24 mouse cellular contexts compared by ENCODE assay signal in genomic region chr8:115537761-115538160, GRCm38 (mm10).
DNase-seq lines count a peak whose midpoint lies in the region; ATAC-seq and TF ChIP-seq lines count a peak whose summit lies in the region.
"Had no signal": no experiment of that assay in that cellular context is flagged by ENCODE, and none has a peak within 500 bp of the region (broad histone marks: within the 10 kb centered on the region; RNA-seq: fewer than 3 reads in every experiment).

No protein-coding gene starts in this region.

- peaks cover 18% of the 10 kb centered on the region for H3K4me1 ChIP-seq in forebrain, embryonic 13.5 days
- H3K4me1 ChIP-seq in forebrain, embryonic 10.5 days = peaks cover 13% of the 10 kb centered on the region
- H3K4me1 ChIP-seq in forebrain, embryonic 15.5 days = peaks cover 13% of the 10 kb centered on the region
- H3K4me1 ChIP-seq in forebrain, embryonic 11.5 days (replicated peaks; ENCODE audit: control insufficient read depth, insufficient read depth, low read length) = no peaks in the 10 kb centered on the region
- H3K4me1 ChIP-seq in liver, adult 2 months (ENCODE audit: control insufficient read depth, insufficient read depth, low read length) = peaks cover 3% of the 10 kb centered on the region; the same call in 1 of the 2 replicates
- peaks cover 9% of the 10 kb centered on the region for H3K4me1 ChIP-seq in liver, embryonic 11.5 days (replicated peaks; ENCODE audit: control insufficient read depth, insufficient read depth, low read length)

- no peak for DNase-seq in forebrain, embryonic 10.5 days (ENCODE audit: extremely low spot score, low spot score)
- DNase-seq in forebrain, embryonic 11.5 days (ENCODE audit: low spot score) = no peak
- no peak for DNase-seq in liver, adult 2 months (ENCODE audit: extremely low read depth, low read depth, low spot score)
- no peak for DNase-seq in liver, embryonic 11.5 days (ENCODE audit: low spot score)
- DNase-seq in brain, embryonic 14.5 days (ENCODE audit: low read depth) = peak; percentile 70
- no peak for DNase-seq in embryo, embryonic 10 days (ENCODE audit: low spot score)
- DNase-seq: adrenal gland, adult 8-10 months; adrenal gland, postnatal 14 days; adrenal gland, postnatal 36 days; B cell, adult 2 months; cerebellum, adult 11 months; cerebellum, adult 18-20 months; cerebellum, adult 8-10 months; cerebellum, adult 9-11 months; cerebellum, postnatal 14 days; cerebellum, postnatal 36 days had no signal

- no peaks in the 10 kb centered on the region for H3K79me2 ChIP-seq in liver, adult 2 months (ENCODE audit: control insufficient read depth, insufficient read depth, low read length)

- ATAC-seq in forebrain, embryonic 13.5 days = peak; percentile 24; the same call in 1 of the 2 replicates
- ATAC-seq in forebrain, embryonic 15.5 days (replicated peaks) = 0 out of 2 replicates have a peak, but pooled peaks have one; percentile 48
- no peak for ATAC-seq in forebrain, embryonic 11.5 days (replicated peaks; ENCODE audit: low FRiP score)
- ATAC-seq in liver, embryonic 11.5 days (replicated peaks; ENCODE audit: low FRiP score) = no peak
- ATAC-seq: activated CD4-positive, CD25-positive, alpha-beta regulatory T cell, adult 4 months; CD4-positive, CD25-positive, alpha-beta regulatory T cell, adult 4 months had no signal

- no peaks in the 10 kb centered on the region for H3K27me3 ChIP-seq in forebrain, embryonic 13.5 days
- no peaks in the 10 kb centered on the region for H3K27me3 ChIP-seq in forebrain, embryonic 10.5 days (ENCODE audit: poor library complexity, severe bottlenecking)
- no peaks in the 10 kb centered on the region for H3K27me3 ChIP-seq in forebrain, embryonic 15.5 days
- no peaks in the 10 kb centered on the region for H3K27me3 ChIP-seq in forebrain, embryonic 11.5 days (ENCODE audit: control insufficient read depth, insufficient read depth, low read length)
- no peaks in the 10 kb centered on the region for H3K27me3 ChIP-seq in liver, adult 2 months (ENCODE audit: control insufficient read depth, insufficient read depth, low read length)
- no peaks in the 10 kb centered on the region for H3K27me3 ChIP-seq in liver, embryonic 11.5 days (replicated peaks; ENCODE audit: control insufficient read depth, insufficient read depth, low read length)
- H3K27me3 ChIP-seq: embryonic facial prominence, embryonic 12.5 days; Patski had no signal

- no peak overlapping the region for H3K4me2 ChIP-seq in forebrain, embryonic 13.5 days
- no peak overlapping the region for H3K4me2 ChIP-seq in forebrain, embryonic 15.5 days (replicated peaks)
- no peak overlapping the region for H3K4me2 ChIP-seq in forebrain, embryonic 11.5 days (ENCODE audit: low read depth, low read length, severe bottlenecking)
- no peak overlapping the region for H3K4me2 ChIP-seq in liver, embryonic 11.5 days
- H3K4me2 ChIP-seq: embryonic facial prominence, embryonic 12.5 days had no signal

- 14% methylated on average over 5 of the region's 5 CpGs for WGBS in forebrain, embryonic 13.5 days
- 70% methylated on average over 5 of the region's 5 CpGs for WGBS in forebrain, embryonic 10.5 days
- WGBS in forebrain, embryonic 15.5 days = 15% methylated on average over 5 of the region's 5 CpGs
- WGBS in forebrain, embryonic 11.5 days = 40% methylated on average over 5 of the region's 5 CpGs
- 75% methylated on average over 5 of the region's 5 CpGs for WGBS in liver, adult 2 months
- 68% methylated on average over 5 of the region's 5 CpGs for WGBS in liver, embryonic 11.5 days

- H3K9ac ChIP-seq in forebrain, embryonic 13.5 days = no peak overlapping the region
- H3K9ac ChIP-seq in forebrain, embryonic 15.5 days (replicated peaks) = no peak overlapping the region
- H3K9ac ChIP-seq in forebrain, embryonic 11.5 days (ENCODE audit: low read length) = no peak overlapping the region
- no peak overlapping the region for H3K9ac ChIP-seq in liver, adult 2 months (ENCODE audit: low read depth, low read length)
- no peak overlapping the region for H3K9ac ChIP-seq in liver, embryonic 11.5 days (ENCODE audit: low read depth, low read length)
- H3K9ac ChIP-seq: embryonic facial prominence, embryonic 12.5 days had no signal

- H3K9me3 ChIP-seq in forebrain, embryonic 13.5 days (replicated peaks) = no peaks in the 10 kb centered on the region
- H3K9me3 ChIP-seq in forebrain, embryonic 10.5 days = no peaks in the 10 kb centered on the region
- no peaks in the 10 kb centered on the region for H3K9me3 ChIP-seq in forebrain, embryonic 15.5 days
- H3K9me3 ChIP-seq in forebrain, embryonic 11.5 days (ENCODE audit: control insufficient read depth, low read length) = no peaks in the 10 kb centered on the region
- no peaks in the 10 kb centered on the region for H3K9me3 ChIP-seq in liver, embryonic 11.5 days (ENCODE audit: control insufficient read depth, low read length)
- H3K9me3 ChIP-seq: embryonic facial prominence, embryonic 10.5 days; embryonic facial prominence, embryonic 12.5 days had no signal

- H3K36me3 ChIP-seq in forebrain, embryonic 13.5 days (ENCODE audit: poor library complexity, severe bottlenecking) = no peaks in the 10 kb centered on the region
- H3K36me3 ChIP-seq in forebrain, embryonic 10.5 days (replicated peaks) = no peaks in the 10 kb centered on the region
- H3K36me3 ChIP-seq in forebrain, embryonic 15.5 days = no peaks in the 10 kb centered on the region
- no peaks in the 10 kb centered on the region for H3K36me3 ChIP-seq in forebrain, embryonic 11.5 days (ENCODE audit: control insufficient read depth, insufficient read depth, low read length)
- H3K36me3 ChIP-seq in liver, adult 2 months (ENCODE audit: control insufficient read depth, insufficient read depth, low read length) = no peaks in the 10 kb centered on the region
- no peaks in the 10 kb centered on the region for H3K36me3 ChIP-seq in liver, embryonic 11.5 days (ENCODE audit: control insufficient read depth, insufficient read depth, low read length)
- H3K36me3 ChIP-seq: embryonic facial prominence, embryonic 10.5 days; embryonic facial prominence, embryonic 12.5 days; G1E had no signal

- no peak overlapping the region for H3K27ac ChIP-seq in forebrain, embryonic 13.5 days
- H3K27ac ChIP-seq in forebrain, embryonic 10.5 days = no peak overlapping the region
- H3K27ac ChIP-seq in forebrain, embryonic 15.5 days (replicated peaks) = no peak overlapping the region
- H3K27ac ChIP-seq in forebrain, embryonic 11.5 days (ENCODE audit: low read depth, low read length) = no peak overlapping the region
- peak overlapping the region; percentile 74 for H3K27ac ChIP-seq in liver, adult 2 months (replicated peaks; ENCODE audit: insufficient read depth, low read depth, low read length)
- H3K27ac ChIP-seq in liver, embryonic 11.5 days (ENCODE audit: low read depth, low read length) = no peak overlapping the region
- H3K27ac ChIP-seq: embryonic facial prominence, embryonic 10.5 days; embryonic facial prominence, embryonic 12.5 days had no signal

- no peak overlapping the region for H3K4me3 ChIP-seq in forebrain, embryonic 13.5 days
- H3K4me3 ChIP-seq in forebrain, embryonic 10.5 days = no peak overlapping the region
- H3K4me3 ChIP-seq in forebrain, embryonic 15.5 days = no peak overlapping the region
- H3K4me3 ChIP-seq in forebrain, embryonic 11.5 days (ENCODE audit: low read depth, low read length) = no peak overlapping the region
- no peak overlapping the region for H3K4me3 ChIP-seq in liver, adult 2 months (ENCODE audit: insufficient read depth, low read depth, low read length)
- no peak overlapping the region for H3K4me3 ChIP-seq in liver, embryonic 11.5 days (ENCODE audit: low read depth, low read length)
- H3K4me3 ChIP-seq: embryonic facial prominence, embryonic 10.5 days; embryonic facial prominence, embryonic 12.5 days had no signal

- no peak for TF ChIP-seq POLR2A in liver, adult 2 months (IDR thresholded peaks at IDR 0.05; ENCODE audit: extremely low read depth, insufficient read depth, low read length)
- TF ChIP-seq POLR2A in brain, embryonic 14.5 days (IDR thresholded peaks at IDR 0.05; ENCODE audit: borderline replicate concordance, extremely low read depth, insufficient read depth, insufficient read length, poor library complexity, severe bottlenecking) = no peak

- no peak for TF ChIP-seq CTCF in liver, adult 2 months (IDR thresholded peaks at IDR 0.05; ENCODE audit: low read depth, low read length)
- TF ChIP-seq CTCF in brain, embryonic 14.5 days (IDR thresholded peaks at IDR 0.05; ENCODE audit: borderline replicate concordance, extremely low read depth, insufficient read depth, insufficient read length) = no peak

Comparison
In these comparisons a context has a peak if more than half of its experiments do, and no peak if none do; other contexts are left out.
1. ATAC-seq: peak in forebrain, embryonic 13.5 days (single experiment) and forebrain, embryonic 15.5 days (single experiment); none in forebrain, embryonic 11.5 days (single experiment) and liver, embryonic 11.5 days (single experiment).